Mouse (Mus musculus) gastrocnemius, postnatal 4 days (tissue): ENCODE measurements around the gene Nme4. TPM values are rescaled to one million over a fixed set of nuclear protein-coding genes. Genes with fewer than 3 reads are reported as not detected.
A peak's percentile ranks its signal among the peaks of the same experiment; 100 is the strongest.

Source experiments
- DNase-seq, 2 experiments: peaks; one replicate each; pipeline ENCODE4 v3.0.0; 2021 to 2022; ENCODE audit warnings: low spot score in 2 of 2, mixed read lengths in 2 of 2
- total RNA-seq, 2 experiments: library from RNA; stranded (reverse); gene quantifications; 2 replicates each; pipeline ENCODE4 v1.2.3; 2021

Nme4 gene
- total RNA-seq, 2 experiments from 2014 or later, result 13.5 to 18.3 TPM

- peak; percentile 43 to 71 for DNase-seq
These were observed 26.3 kb downstream of the Nme4 start, which contains the start of gene Rab11fip3 for GRCm38 (mm10) chr17:26068831-26069739. Rab11fip3 (minus strand) TSS chr17:26069555.

DNA sequence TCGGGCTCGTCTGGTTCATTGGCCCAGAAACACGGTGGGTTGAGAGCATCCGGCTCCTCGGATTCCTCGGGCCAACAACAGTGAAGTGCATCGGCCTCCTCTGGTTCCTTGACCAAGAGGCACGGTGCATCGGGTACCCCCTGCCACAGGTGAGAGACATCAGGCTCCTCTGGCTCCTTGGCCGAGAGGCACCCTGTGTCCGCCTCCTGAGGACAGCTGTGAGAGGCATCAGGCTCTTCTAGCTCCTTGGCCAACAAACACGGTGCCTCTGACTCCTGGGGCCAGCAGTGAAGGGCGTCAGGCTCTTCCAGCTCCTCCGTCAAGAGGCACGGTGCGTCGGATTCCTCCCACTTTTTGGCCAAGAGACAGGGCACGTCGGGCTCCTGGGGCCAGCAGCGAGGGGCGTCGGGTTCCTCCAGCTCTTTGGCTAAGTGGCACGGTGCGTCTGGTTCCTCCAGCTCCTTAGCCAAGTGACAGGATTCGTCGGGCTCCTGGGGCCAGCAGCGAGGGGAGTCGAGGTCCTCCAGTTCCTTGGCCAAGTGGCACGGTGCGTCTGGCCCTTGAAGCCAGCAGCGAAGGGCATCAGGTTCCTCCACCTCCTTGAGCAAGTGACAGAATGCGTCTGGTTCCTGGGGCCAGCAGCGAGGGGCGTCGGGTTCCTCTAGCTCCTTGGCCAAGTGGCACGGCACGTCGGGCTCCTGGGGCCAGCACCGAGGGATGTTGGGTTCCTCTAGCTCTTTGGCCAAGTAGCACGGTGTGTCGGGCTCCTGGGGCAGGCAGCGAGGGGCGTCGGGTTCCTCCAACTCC, 27.2 kb downstream of the Nme4 start:
- DNase-seq, result peak; percentile 22 to 35

DNA sequence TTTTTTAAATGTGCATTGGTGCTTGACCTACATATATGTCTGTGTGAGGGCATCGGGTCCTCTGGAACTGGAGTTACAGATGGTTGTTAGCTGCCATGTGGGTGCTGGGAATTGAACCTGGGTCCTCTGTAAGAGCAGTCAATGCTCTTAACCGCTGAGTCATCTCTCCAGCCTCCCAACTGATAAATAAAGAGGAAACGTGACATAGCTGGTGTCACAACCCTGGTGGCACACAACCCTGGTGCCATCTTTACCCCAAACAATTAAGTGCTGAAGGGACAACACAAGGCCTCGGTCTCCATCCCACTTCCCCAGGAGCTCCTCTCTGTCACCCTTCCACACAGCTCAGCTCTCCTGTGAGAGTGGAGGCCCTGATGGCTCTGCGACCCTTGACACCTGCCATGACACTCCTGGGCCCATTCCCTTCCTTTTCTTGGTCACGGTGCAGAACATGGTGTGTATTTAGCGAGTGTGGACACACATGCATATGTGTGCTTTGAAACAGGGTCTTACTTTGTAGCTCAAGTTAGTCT, 28.8 kb downstream of the Nme4 start:
- DNase-seq, result no peak

- no peak for DNase-seq
These were observed 30.5 kb downstream of the Nme4 start for GRCm38 (mm10) chr17:26064916-26065315.

DNA sequence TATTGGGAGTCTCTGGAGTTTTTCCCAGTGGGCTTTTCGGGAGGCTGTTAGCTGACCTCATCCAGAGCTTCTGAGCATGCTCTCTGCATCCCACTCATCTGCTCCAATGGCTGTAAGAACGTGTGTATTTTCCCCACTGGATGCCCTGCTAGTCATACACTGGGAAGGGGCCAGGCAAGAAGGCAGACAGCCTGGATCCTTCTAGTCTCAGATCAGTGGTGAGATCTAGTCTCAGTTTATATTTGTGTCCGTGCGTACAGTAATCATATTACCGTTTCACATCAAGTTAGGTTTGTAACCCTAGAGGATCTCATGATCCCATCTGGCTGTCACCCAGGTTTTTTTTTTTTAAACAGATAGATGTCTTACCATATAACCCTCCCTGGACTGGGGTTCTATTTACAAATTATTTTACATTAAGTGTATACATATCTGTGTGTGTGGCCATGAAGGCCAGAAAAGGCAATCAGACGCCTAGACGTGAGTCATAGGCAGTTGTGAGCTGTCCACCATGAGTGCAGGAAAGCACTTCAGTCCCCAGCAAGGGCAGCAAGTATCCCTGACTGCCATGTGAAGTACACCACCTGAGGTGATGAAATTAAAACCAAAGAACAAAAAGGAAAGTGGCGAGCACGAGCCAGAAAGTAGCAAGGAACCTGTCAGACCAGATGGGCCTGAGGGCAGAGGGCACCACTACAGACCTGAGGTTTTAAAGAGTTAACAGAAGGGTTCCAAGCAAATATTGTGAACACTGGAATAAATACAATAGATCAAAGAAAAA, 37.4 kb downstream of the Nme4 start:
- no peak for DNase-seq

DNA sequence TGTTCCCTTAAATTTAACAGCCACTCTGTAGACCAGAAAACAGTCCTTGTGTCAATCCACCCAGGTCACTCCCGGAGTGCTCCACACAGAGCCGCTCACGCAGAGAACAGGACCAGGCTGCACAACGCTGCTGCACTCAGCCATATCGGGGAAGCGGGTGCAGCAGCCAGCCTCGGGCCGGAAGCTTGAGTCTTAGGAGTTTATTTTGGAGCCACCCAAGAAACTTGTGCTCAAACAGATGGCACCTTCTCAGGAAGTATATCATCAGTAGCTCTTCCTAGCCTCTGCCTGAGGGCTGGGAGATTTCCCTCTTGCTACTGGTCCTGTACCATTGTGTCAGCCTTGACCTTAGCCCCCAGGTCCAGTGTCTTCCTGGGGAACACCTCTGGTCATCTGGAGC, 38.1 kb downstream of the Nme4 start:
- no peak for DNase-seq

DNA sequence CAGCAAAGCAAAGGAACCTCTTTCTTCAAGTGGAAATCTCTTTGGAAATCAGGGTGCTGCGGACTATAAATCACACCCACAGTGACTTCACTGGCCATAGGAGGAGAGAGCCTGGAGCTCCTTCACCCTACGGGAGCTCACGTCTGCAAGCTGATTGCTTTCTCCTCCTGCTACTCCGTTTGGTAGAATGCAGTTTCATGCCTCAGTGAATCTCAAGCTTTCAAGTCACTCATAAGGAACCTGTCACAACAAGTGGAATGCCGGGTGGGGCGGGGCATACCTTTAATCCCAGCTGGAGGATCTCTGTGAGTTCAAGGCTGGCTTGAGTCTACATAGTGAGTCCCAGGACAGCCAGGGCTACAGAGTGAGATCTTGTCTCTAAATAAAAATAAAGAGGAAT, 40.2 kb downstream of the Nme4 start:
- no peak for DNase-seq

- no peak for DNase-seq
These were observed 41.1 kb downstream of the Nme4 start for GRCm38 (mm10) chr17:26054133-26054845.

- DNase-seq, result no peak
These were observed 42.7 kb downstream of the Nme4 start for GRCm38 (mm10) chr17:26052706-26053105.

DNA sequence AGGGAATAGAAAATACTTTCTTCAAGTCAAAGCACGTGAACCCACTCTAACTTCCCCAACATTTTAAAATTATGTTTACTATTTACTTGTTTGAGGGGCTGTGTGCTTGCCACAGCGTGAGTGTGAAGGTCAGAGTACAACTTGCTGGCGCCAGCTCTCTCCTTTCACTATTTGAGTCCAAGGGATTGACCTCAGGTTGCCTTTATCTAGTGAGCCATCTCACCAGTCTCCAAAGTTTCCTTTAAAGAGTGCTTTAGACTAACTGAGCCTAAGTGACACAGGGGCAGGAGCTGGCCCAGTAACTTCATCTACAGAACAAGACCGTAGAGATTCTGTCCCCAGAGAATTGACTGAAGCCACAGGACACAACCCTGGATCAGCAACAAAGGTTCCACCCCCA, 43.3 kb downstream of the Nme4 start:
- DNase-seq, result no peak

DNA sequence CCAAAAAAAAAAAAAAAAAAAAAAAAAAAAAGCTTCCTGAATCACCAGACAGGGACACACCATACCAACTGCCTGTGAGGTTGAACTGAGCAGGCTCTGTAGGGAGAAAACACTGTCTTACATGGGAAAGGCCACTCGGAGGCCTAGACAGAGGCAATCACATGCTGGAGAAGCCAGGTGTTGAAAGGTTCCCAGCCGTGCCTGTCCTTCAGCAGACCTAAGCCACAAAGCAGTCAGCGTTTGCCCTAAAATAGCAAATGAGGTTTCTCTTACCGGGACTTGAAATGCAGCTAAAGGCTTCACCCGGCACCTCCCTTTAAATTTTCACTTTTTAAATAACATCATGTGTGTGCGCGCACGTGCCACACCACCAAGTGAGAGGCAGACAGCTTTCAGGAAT, 47.3 kb downstream of the Nme4 start:
- no peak for DNase-seq

- no peak for DNase-seq
These were observed 49.0 kb downstream of the Nme4 start for GRCm38 (mm10) chr17:26046253-26046997.

- no peak for DNase-seq
These were observed 50.1 kb downstream of the Nme4 start for GRCm38 (mm10) chr17:26045285-26045684.

DNA sequence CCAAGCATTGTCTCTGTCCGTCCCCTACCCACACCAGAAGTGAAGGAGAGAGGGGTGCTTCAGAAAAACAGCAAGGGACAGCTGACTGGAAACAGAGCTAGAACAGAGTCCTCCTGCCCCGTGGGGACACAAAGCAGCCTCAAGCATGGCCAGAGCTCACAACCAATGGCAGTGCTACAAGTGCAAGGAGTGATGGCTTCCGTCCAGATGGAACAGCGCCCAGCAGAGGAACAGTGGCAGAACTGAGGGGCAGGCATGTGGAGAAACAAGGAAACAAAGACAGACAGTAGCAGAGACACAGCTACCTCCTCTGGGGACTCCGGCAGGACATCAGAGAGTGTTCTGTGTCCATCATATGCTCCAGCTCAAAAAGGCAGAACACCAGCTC, 52.2 kb downstream of the Nme4 start:
- peak; percentile 34 to 71 for DNase-seq

GRCm38 (mm10) chr17:26042599-26043248, 52.7 kb downstream of the Nme4 start:
- DNase-seq, result no peak
